Mouse (Mus musculus) ovary, postnatal 10 days (tissue): Measurements from ENCODE around the gene Mindy4.

ENCODE experiments used
- DNase-seq: peaks from one replicate; pipeline ENCODE4 v3.0.0; 2022; ENCODE audit warnings: low spot score

Mindy4 gene

DNA sequence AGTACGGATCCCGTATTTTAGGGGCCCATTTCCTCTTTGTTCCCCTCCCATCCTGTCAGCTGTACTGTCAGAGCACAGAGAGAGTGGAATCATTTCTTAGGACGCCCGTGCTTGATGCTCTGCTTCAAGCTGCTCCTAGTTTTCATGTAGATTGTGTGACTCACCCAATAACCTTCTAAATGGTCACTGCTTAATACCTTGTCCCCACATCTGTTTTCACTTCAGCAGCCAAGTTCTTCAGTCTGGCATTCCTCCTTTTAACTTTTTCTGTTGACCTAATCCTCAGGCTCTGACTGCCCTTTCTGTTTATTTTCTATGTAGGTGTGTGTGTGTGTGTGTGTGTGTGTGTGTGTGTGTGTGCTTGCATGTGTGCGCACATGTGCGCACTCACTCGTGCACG is 4.6 kb downstream of the Mindy4 start:
- no peak for DNase-seq

DNA sequence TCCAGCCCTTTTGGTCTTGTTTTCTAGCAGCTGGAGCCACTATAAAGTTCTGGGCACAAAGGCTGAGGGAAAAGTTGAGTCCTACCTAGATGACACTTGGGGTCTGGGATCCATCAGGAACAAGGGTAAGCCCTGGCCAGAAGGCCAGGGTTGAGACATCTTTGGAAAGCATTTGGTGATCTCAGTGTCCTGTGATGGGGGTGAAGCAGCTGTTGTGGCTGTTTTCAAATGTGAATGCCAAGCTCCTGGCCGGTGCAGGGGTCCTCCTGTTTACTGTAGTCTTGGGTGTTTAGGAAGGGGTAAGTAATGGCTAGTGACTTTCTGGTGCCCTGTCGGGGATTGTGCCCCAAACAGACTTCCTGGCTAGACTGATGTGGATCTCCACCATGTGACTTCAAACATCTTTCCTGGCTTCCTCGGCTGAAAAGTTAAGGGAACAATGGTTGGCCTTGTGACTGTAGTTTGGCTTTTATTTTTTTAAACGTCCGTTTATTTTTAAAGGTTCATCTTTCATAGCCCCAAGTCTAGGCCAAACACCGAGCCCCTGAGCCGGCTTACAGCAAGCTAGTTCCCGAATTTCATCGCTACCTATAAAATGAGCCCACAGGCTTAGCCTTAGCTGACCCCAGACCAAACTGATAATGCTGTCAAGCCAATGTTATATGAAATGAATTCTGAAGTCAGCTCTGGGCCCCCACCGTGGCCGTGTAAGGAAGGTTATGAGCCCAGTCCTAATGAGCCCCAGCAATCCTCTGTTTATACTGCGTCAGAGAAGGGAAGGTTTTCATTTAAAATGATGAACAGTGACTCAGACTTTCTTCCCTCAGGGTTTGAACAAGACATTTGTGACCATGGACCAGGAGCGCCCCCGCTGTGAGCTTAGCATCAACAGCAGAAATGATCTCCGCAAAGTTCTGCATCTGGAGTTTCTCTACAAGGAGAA is 7.5 kb downstream of the Mindy4 start:
- DNase-seq, result no peak

DNA sequence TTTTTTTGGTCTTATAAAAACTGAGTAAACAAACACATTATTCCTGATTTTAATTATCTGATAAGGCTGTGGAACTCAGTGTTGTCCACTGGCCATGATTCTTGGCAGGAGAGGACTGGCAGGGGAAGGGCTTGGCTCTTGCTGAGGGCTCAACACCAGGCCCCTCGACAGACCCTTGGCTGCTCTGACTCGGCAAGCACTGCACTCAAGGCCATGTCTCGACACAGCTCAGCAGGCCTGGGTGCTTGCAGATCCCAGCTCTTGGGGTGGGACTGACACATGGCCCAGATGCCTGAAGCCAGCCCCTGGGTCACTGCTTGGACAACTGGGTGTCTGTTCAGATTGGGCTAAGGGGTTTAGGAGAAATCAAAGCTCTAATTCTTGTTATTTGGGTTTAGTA is 11.4 kb downstream of the Mindy4 start:
- no peak for DNase-seq

DNA sequence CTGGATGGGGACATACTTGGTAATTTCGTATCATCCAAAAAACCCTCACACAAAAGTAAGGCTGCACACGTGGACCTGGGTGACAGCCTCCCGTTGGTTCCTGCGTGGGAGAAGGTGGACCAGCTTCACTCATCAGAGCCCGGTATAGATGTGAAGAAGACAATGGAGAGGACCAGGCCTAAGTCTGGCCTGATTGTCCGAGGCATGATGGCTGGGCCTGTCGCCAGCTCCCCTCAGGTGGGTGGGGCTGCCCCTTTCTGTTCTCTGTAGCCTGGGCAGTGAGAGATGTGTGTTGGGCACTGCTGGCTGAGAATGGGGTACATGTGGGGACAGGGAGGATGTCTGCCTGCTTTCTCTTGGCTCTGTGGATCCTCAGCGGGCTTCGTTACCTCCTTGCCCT is 15.0 kb downstream of the Mindy4 start:
- DNase-seq, result no peak

DNA sequence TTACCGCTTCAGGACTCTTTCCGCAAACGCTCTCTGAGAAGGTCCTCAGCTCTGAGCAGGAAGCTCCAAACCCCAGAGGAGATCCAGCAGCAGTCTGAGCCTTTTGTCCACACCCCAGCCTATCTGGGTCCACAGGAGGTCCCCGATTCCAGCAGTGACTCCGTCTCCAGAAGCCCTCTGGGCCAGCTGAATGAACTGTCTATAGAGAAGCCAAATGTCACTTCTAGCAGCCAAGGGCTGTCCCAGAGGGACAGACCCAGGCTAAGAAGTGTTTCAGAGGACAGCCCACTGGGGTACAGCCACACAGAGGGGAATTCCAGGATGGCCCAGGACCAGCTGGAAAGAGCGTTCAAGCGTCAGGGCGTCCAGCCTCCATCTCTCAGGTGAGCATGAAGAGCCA is 20.8 kb downstream of the Mindy4 start:
- DNase-seq, result no peak

DNA sequence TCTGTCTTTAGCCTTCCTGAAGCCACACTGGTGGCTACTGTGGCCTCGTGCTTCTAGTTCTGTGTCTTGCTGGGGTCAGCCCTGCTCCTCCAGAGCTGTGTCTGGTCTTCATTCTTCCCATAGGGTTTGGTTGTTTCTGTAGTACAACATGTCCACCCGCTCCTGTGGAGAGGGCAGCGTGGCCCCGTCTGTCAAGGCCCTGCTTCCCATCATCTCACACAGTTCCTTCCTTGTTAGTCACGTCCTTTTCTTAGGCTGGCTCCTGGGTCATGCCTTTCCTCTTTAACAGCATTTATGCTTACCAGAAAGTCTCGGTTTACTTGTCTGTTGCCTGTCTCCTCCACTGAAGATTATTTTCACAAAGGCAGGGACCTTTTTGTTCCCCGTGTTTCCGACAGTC is 26.9 kb downstream of the Mindy4 start:
- no peak for DNase-seq

DNA sequence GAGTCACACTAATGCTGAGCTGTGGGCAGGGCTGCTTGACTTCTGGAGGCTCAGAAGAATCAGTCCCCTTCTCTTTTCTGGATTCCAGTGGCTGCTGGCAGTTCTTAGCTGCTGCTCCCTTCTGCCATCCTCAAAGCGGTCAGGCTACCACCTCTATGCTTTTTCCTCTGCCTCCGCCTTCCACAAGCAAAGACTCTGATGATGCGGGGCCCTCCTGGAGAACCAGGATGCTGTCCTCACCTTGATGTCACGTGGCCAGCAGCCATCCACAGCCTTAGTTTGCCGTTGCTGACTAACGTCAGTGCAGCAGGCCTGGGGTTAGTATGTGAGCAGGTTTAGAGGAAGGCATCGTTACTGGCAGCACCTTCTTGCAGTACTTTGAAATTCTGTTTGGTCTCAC is 28.9 kb downstream of the Mindy4 start:
- DNase-seq, result no peak

DNA sequence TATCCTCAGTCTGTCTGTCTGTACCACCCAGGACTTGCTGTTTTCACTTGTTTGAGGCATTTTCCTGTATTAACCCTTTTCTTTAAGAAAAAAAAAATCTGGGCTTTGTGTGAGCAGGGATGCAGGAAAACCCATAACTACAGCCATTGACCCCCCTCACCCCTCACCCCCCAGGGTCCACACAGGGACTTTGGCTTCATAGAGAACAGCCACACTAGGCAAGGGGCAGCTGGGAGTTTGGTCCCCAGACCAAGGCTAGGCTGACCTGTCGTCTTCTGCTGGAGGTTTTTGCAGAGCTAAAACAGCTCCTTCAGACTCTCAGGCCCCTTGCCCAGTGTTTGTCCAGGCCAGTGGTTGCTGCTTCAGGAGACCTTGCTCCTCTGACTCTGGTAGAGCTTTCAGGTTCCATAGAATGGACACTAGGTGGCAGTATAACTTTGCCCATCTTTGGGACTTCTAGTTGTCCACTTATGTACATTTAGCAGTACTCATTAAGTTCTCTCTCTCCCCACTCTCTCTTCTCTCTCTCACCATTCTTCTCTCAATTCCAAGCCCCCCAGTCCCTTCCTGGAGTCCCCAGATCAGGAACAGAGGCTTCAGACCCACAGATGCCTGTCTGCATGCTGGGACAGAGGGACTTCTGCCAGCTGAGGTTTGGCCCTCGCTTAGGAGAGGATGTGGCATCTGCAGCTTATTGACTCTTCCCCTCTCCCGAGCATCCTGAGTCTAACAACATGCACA is 29.5 kb downstream of the Mindy4 start:
- DNase-seq, result no peak

DNA sequence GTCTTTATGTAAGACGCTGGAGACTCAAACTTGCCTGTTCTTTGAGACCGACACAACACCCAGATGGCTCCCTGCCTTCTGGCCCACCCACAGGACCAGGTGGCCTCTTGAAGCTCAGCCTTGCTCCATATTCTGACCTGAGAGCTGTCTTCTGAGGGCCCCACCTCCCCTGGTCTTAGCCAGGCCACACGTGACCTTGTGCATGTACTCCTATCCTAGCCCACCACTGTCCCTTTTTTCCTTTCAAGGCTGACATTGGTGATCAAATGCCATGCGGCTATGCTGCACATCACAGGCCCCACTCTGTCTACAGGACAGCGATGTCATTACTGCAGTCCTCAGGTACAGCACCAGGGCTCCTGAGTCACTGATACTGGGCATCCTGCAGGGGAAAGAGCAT is 30.1 kb downstream of the Mindy4 start:
- DNase-seq, result no peak

DNA sequence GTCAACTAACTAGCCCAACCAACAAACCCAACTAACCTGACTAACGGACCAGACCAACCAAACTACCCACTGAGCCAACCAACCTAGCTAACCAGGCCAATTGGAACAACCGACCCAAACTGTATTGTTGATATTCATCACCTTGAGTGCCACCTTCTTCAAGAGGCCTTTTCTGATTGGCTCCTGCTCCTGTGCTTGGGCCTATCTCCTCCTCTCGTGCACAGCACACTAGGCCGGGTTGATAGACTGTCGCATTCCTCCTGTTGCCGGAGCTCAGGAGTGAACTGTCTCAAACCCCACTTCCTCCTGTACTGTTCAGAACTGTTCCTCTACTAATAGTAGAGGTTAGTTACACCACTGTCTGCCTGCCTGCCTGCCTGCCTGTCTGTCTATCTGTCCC is 31.5 kb downstream of the Mindy4 start:
- no peak for DNase-seq

DNA sequence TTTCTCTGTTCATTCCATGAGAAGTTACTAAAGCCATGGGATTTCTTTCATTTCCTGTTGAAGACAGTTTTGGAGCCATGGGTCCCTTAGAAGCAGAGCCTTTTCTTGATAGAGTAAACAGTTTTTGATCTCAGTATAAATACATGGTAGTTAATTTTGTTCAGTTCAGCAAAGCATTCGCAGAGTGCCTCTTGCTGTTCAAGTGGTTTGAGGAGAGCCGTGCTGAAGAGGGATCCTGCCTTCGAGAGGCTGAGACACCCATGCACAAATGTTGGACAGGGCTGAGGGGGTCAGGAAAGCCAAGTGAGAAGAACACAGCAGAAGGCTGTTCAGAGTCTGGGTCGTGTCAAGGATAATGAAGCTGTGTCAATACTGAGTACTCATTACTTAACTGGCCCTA is 32.5 kb downstream of the Mindy4 start:
- no peak for DNase-seq

DNA sequence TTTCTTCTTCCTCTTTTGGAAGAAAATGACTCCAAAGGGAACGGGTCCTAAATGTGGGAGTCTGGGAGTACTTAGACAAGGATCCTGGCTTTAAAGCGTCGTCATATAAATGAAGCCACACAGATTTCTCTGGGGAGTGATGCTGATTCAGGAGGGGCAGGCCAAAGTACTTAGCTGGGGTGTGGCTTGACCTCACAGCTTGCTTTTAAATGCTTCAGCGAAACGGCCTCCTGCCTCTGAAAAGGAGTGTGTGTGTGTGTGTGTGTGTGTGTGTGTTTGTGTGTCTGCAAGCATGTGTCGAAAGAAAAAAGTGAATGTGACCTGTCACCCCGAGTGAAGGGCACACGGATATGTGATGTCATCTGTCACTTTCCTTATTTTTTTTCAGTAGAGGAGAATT is 36.7 kb downstream of the Mindy4 start:
- DNase-seq, result no peak

DNA sequence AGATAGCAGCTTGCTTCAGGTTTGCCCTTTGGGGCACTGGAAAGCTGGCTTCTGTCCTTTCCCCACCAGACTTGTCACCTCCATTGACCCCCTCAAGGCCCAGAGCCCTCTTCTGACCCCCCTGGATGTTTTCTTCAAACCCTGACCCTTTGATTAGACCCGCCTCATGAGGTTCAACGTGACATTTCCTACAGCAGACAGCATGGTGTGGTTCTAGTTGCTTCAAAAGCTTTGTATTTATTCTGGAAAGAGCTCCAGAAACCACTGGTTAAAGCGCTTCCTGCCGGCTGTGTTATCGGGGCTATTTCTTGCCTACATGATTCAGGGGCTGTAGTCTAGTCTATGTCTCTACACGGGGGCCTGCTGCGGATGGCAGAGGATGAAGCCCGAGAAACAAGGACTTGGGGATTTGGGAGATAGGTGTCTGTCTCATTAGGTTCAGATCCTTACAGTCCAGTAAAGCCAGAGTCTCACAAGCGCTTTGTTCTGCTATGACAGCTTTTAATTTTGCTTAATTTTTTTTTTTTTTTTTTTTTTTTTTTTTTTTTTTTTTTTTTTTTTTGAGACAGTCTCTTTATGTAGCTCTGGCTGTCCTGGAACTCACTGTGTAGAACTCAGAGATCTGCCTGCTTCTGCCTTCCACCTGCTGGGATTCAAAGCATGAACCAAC is 37.5 kb downstream of the Mindy4 start:
- no peak for DNase-seq

DNA sequence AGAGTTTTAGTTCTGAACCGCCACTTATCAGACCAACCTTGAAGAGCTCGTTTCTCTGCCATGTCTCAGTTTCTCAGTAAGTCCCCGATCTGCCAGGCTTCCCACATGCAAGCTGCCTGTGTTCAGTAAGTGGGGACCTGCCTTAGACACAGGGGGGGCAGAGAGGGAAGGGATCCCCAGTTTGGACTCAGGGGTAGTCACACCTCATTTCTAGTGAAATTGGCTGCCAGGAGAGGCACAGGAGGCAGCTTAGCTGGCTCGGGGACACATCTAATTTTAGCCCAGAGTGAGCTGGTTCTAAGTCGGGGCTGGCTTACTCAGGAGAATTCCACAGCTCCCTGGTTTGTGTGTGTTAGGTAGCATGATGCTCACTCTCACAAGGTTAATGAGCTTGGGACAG is 38.3 kb downstream of the Mindy4 start:
- no peak for DNase-seq

DNA sequence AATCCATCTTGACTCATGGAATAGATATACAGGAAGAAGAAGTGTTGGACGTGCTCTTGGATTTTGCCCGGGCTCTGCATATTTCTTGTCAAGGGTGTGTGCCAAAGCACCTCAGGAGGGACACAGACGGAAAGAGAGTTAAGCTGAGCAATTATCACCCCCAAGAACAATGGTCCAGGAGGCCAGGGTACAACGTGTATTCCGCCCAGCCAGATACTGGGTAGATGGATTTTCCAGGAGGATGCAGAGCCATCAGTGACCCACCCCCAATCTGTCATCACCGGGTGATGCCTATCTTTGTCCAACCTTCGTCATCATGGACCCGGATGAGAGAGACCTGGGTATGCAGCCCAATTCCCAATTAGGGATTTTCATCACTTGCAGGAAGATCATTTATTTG is 42.5 kb downstream of the Mindy4 start:
- no peak for DNase-seq

DNA sequence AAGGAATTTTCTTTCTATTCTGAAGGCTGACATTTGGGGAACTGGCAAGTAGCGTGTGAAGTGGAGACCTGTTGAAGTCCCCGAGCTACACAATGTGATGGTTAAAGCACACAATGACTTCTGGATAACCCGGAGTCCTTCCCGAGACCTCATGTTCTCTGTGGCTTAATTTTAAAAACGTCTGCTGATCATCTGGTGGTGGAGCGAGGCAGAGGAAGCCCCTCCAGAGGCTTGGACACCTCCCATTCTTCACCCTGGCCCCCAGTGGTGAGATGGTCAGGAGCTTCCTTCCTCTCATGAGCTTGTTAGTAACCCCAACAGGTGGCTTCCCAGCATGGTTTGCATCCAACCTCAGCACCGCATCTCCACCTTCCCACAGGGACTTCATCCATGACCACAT is 43.3 kb downstream of the Mindy4 start:
- no peak for DNase-seq

DNA sequence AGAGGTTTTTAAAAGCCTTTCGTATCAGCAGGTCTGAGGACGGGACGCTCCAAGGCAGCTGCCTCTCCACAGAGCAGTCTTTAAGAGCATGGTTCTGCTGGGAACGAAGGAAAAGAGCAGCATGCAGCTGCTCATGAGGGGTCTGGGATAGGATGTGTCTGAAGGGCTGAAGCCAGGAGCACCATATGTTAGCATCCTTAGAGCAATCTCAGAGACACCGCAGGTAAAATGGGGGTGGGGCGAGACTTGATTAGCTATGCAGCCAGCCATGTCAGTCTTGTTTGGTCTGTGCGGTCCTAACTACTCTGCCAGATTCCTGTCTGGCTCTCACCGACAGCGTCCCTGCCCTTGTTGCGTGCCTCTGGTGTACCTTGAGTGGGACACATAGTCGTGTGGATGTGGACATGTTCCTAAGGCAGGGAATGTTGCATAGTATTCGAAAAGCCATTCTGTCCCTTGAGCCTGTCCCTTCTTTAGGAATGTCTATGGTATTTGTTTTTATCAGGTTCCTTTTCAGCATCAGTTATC is 43.8 kb downstream of the Mindy4 start:
- no peak for DNase-seq

DNA sequence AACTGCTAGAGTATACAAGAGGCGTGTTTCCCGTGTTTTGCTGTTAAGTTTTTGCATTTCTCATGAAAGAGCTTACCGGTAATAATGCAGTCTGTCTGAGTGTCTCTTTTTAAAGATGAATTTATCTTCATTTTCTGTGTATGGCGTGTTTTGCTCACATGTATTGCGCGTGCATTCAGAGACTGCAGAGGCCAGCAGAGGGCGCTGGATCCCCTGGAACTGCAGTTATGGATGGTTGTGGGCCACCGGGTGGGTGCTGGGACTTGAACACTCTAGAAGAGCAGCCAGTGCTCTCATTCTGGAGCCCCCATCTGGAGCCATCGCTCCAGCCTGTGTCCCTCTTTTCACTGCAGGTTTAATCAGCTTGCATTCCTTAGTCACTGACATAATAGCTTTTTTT is 46.1 kb downstream of the Mindy4 start:
- DNase-seq, result no peak

DNA sequence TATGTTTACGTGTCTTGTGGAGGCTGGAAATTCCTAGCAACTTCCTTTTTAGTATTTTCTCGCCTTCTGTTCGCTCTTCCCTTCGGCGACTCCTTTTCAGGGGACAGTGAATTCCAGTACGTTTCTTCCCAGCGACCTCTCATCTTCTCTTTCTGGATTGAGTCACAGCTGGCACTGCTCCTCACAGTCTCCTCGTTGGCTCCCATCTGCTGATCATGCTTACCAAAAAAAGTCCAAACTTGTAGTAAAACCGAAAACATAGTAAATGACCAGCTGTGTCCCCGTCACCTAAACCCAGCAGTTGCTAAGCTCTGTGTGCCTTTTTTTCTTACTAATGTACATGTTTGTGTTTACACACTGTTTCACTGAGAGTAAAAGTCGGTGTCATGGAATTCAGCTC is 47.6 kb downstream of the Mindy4 start:
- no peak for DNase-seq

DNA sequence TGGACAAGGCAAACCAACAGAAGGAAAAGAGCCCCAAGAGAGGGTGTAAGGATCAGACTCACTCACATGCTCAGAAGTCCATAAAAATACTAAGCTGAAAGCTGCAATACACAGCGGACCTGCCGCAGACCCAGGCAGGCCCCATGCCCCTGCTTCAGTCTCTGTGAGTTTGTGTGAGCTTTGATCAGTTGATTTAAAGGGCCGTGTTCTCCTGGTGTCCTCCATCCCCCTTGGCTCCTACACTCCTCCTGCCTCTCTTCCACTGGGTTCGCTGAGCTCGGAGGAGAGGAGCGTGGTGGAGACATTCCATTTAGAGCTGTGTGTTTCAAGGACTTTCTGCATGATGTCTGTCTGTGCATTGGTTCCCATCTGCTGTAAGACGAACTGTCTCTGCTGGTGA is 48.4 kb downstream of the Mindy4 start:
- DNase-seq, result no peak

DNA sequence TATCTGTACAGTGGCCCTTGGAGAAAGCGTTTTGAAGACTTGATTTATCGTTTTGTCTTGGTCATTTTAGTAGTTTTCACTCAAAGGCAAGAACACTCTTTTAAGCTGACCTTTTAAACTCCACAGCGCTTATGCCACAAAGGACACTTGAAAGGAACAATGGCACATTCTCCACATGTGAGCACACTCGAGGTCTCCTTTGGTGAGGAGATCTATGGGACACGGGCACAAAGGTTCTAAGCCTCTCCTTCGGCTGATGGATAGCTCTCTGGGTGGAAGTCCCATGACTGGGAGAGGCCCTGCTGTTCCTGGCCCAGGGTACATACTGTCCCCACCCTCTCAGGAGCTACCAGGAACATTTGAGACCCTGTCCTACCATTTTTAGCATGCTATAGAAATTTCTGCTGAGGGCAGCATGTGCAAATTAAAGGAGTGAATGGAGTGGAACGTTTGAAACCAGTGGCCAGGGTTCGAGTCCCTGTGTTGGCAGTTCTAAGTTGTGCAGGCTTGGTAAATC is 49.6 kb downstream of the Mindy4 start:
- DNase-seq, result no peak

DNA sequence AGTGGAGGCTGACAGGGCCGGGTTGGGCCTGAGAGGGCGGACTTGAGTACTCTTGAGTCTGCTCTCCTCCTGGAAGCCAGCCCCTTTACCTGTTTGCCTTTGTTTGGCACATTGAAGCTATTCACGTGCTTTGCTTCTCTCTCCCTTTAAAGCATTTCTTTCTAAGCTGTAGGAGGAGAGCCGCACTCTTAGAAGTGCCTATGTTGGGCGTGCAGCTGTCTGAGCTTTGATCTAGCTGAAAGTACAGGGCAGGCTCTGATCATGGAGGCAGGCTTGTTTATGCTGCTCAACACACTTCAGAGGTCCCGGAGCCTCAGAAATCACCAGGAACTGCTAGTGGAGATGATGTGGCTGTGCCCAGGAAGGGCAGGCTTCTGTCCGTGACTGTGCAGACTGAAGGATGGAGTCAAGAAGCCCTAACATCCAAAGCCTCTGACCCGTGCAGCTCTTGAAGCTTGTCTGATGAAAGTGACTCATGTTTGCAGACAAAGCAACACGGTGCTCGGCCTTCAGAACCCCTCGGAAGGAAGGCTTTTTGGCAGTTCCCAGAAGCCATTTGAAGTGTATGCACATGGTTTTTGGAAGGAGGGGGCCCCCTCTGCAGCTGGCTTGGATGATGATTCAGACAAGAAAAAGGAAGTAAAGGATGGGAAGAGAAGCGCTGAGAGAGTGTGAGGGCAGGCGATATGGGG is 53.5 kb downstream of the Mindy4 start:
- no peak for DNase-seq
